Mouse (Mus musculus) gonadal fat pad, adult 2 months (tissue): ENCODE results near the gene F3. TPM values are rescaled to one million over a fixed set of nuclear protein-coding genes. Genes with fewer than 3 reads are reported as not detected.
A peak's percentile ranks its signal among the peaks of the same experiment; 100 is the strongest.

Experiments
- DNase-seq: peaks from one replicate; pipeline ENCODE4 v3.0.0-alpha.2; 2012; ENCODE audit warnings: low read depth
- polyA plus RNA-seq: library from polyadenylated mRNA; depleted of rRNA; stranded (reverse); fragments of >200 nt; gene quantifications from 2 replicates; pipeline ENCODE4 v1.2.3, GENCODE M21; 2012; rRNA removed

The F3 gene
- polyA plus RNA-seq = 26.4 and 28.3 TPM in 2 replicates

GRCm38 (mm10) chr3:121722971-121723844 is at the start of gene F3:
Gene F3 (plus strand): TSS chr3:121723537.
- no peak for DNase-seq

GRCm38 (mm10) chr3:121678935-121679334 is 44.4 kb upstream of the F3 start:
- no peak for DNase-seq

GRCm38 (mm10) chr3:121679443-121679842 is 43.9 kb upstream of the F3 start:
- no peak for DNase-seq

- no peak for DNase-seq
Measured at GRCm38 (mm10) chr3:121680187-121680586, 43.1 kb upstream of the F3 start.

GRCm38 (mm10) chr3:121682439-121683411 is 40.6 kb upstream of the F3 start:
- DNase-seq = no peak

- no peak for DNase-seq
Measured at GRCm38 (mm10) chr3:121684552-121684951, 38.8 kb upstream of the F3 start.

- no peak for DNase-seq
Measured at GRCm38 (mm10) chr3:121684963-121685362, 38.4 kb upstream of the F3 start.

GRCm38 (mm10) chr3:121685985-121686384 is 37.4 kb upstream of the F3 start:
- DNase-seq = no peak

GRCm38 (mm10) chr3:121686408-121686911 is 36.9 kb upstream of the F3 start:
- DNase-seq = no peak

- DNase-seq = peak; percentile 84
Measured at GRCm38 (mm10) chr3:121687741-121688140, 35.6 kb upstream of the F3 start.

- DNase-seq = no peak
Measured at GRCm38 (mm10) chr3:121689029-121689428, 34.3 kb upstream of the F3 start.

GRCm38 (mm10) chr3:121689697-121690096 is 33.6 kb upstream of the F3 start:
- DNase-seq = no peak

- DNase-seq = no peak
Measured at GRCm38 (mm10) chr3:121693001-121693730, 30.2 kb upstream of the F3 start.

GRCm38 (mm10) chr3:121693746-121694145 is 29.6 kb upstream of the F3 start:
- no peak for DNase-seq

GRCm38 (mm10) chr3:121697169-121697568 is 26.2 kb upstream of the F3 start:
- no peak for DNase-seq

GRCm38 (mm10) chr3:121699401-121699800 is 23.9 kb upstream of the F3 start:
- DNase-seq = no peak

- no peak for DNase-seq
Measured at GRCm38 (mm10) chr3:121699849-121700248, 23.5 kb upstream of the F3 start.

- DNase-seq = no peak
Measured at GRCm38 (mm10) chr3:121700364-121700952, 22.9 kb upstream of the F3 start.

GRCm38 (mm10) chr3:121703155-121703879 is 20.0 kb upstream of the F3 start:
- DNase-seq = no peak

- no peak for DNase-seq
Measured at GRCm38 (mm10) chr3:121703880-121704243, 19.5 kb upstream of the F3 start.

- no peak for DNase-seq
Measured at GRCm38 (mm10) chr3:121706087-121706486, 17.2 kb upstream of the F3 start.
